Mouse (Mus musculus) hematopoietic stem cell, adult 5-6 weeks (primary cell): ENCODE results near the gene Atf6b. TPM values are rescaled to one million over a fixed set of nuclear protein-coding genes. Genes with fewer than 3 reads are reported as not detected.

Source experiments
- ATAC-seq, 2 experiments: fragments of 125-278 bp in 1 of 2; replicated peaks in 1 of 2; 2 replicates each; pipeline ENCODE4 v1.8.0; 2016 to 2017; ENCODE audit warnings: inconsistent platforms in 2 of 2, mild to moderate bottlenecking in 2 of 2, moderate number of reproducible peaks in 2 of 2, low read depth in 1 of 2, moderate TSS enrichment in 1 of 2; ENCODE audit not compliant: low FRiP score in 2 of 2, poor library complexity in 2 of 2, severe bottlenecking in 2 of 2, insufficient read depth in 1 of 2, low TSS enrichment in 1 of 2
- total RNA-seq: library from RNA; stranded (forward); fragments of 172-1452, 232-1000 nt; gene quantifications from 2 replicates; pipeline ENCODE4 v1.2.3, GENCODE M21; 2017

Gene Atf6b
- total RNA-seq, 1 experiment from 2014 or later = 19.9 TPM

- ATAC-seq = no peak
These were observed 23.8 kb upstream of the Atf6b start for GRCm38 (mm10) chr17:34623161-34623560.

- ATAC-seq = no peak
These were observed 22.0 kb upstream of the Atf6b start for GRCm38 (mm10) chr17:34624981-34625380.

- ATAC-seq = no peak
These were observed 20.7 kb upstream of the Atf6b start for GRCm38 (mm10) chr17:34626062-34626772.

GRCm38 (mm10) chr17:34626773-34627092 lies 20.2 kb upstream of the Atf6b start:
- peak; percentile 18 to 22; a peak in 3 of 4 replicates for ATAC-seq

- peak; percentile 42 to 57 for ATAC-seq
These were observed 19.6 kb upstream of the Atf6b start for GRCm38 (mm10) chr17:34627093-34627942.

GRCm38 (mm10) chr17:34627943-34628643 lies 18.9 kb upstream of the Atf6b start, which contains the start of gene Ppt2:
Gene Ppt2 (minus strand): TSS chr17:34628510.
- 0 out of 4 replicates have a peak, but pooled peaks of 1 of the 2 experiments have one; percentile 2 for ATAC-seq

GRCm38 (mm10) chr17:34628644-34628967 lies 18.3 kb upstream of the Atf6b start:
- ATAC-seq = no peak

- no peak for ATAC-seq
These were observed 17.7 kb upstream of the Atf6b start, which contains the start of gene Prrt1 for GRCm38 (mm10) chr17:34629221-34629751. Gene Prrt1 (plus strand): TSS chr17:34629533.

GRCm38 (mm10) chr17:34629796-34630603 lies 16.9 kb upstream of the Atf6b start:
- ATAC-seq = no peak

GRCm38 (mm10) chr17:34630761-34631301 lies 16.1 kb upstream of the Atf6b start:
- ATAC-seq = no peak

- no peak for ATAC-seq
These were observed 15.3 kb upstream of the Atf6b start for GRCm38 (mm10) chr17:34631647-34632046.

- peak; percentile 87 for ATAC-seq
These were observed 14.7 kb upstream of the Atf6b start for GRCm38 (mm10) chr17:34632261-34632691.

GRCm38 (mm10) chr17:34635671-34636070 lies 11.3 kb upstream of the Atf6b start:
- ATAC-seq = no peak

- no peak for ATAC-seq
These were observed 9.5 kb upstream of the Atf6b start for GRCm38 (mm10) chr17:34637459-34637858.

GRCm38 (mm10) chr17:34639461-34640255 lies 7.3 kb upstream of the Atf6b start:
- ATAC-seq = peak; percentile 82 to 90
